Mouse (Mus musculus) olfactory bulb, adult 2 months (tissue): ENCODE results near the gene Alyref2.

ENCODE experiments used
- CTCF ChIP-seq: fragments of 200-500 bp; IDR thresholded peaks from 2 replicates; pipeline ENCODE4 v1.5.1; 2012; ENCODE audit warnings: low read depth, mild to moderate bottlenecking, low read length, moderate library complexity; ENCODE audit not compliant: insufficient read depth
- POLR2A ChIP-seq: fragments of 200-500 bp; IDR thresholded peaks from 2 replicates; pipeline ENCODE4 v1.6.1; 2012; ENCODE audit warnings: mild to moderate bottlenecking, low read depth, low read length, moderate library complexity; ENCODE audit not compliant: insufficient read depth

DNA sequence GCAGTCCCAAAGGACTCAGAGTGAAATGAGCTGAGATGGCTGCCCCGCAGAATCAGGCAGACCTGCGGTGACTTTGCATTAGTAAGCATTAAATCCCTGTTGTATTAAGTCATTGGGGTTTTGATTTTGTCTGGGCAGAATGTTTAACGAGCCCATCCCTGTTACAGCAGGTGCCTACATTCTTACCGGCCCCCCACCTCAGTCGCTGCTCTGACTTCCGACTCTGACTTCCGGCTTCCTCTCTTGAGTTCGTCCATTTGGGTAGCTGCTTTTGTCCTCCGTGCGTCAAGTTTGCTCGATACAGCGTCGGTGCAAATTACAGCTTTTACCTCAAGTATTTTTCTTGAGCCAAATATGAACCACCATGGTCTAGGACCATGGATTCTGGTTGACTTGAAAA, 9.0 kb upstream of the Alyref2 start:
- TF ChIP-seq CTCF (no peak), POLR2A (no peak)
